Mouse (Mus musculus): ENCODE measurements around the gene Ccl26. TPM values are rescaled to one million over a fixed set of nuclear protein-coding genes. Genes with fewer than 3 reads are reported as not detected.

Ccl26 gene
- total and polyA plus RNA-seq, 2 experiments from 2014 or later = not detected

DNA sequence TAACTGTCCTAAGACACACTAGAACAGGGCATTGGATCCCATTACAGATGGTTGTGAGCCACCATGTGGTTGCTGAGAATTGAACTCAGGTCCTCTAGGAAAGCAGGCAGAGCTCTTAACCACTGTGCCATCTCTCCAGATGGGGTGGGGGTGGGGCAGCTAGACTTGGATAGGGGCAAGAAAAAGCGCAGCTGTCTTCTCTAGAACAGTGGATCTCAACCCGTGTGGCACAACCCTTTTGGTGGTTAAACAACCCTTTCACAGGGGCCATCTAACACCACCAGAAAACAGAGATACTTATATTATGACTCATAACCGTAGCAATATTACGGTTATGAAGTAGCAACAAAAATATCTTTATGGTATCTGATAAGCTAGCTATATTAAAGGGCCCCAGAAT is 24.4 kb upstream of the Ccl26 start:
- Histone ChIP-seq H3K4me2 (ENCODE audit: low read depth, low read length, poor library complexity, severe bottlenecking) (no peak overlapping the region), H3K9ac (replicated peaks; ENCODE audit: low read length, poor library complexity, severe bottlenecking) (no peak overlapping the region), H3K27ac (ENCODE audit: low read depth, low read length) (no peak overlapping the region), H3K4me3 (ENCODE audit: low read depth, low read length) (no peak overlapping the region), H3K27me3 (ENCODE audit: insufficient read depth, low read length) (no peaks in the 10 kb centered on the region), H3K36me3 (ENCODE audit: insufficient read depth, low read length) (no peaks in the 10 kb centered on the region), H3K4me1 (ENCODE audit: insufficient read depth, low read length) (no peaks in the 10 kb centered on the region), H3K9me3 (ENCODE audit: low read length) (0 out of 2 replicates have a peak, but pooled peaks cover 3% of the 10 kb centered on the region)
- DNase-seq (ENCODE audit: low spot score) (no peak), ATAC-seq (ENCODE audit: low FRiP score) (no peak)
- 93% methylated on average over 4 of the region's 4 CpGs for WGBS
- no peak for TF ChIP-seq CTCF (IDR thresholded peaks at IDR 0.05)

DNA sequence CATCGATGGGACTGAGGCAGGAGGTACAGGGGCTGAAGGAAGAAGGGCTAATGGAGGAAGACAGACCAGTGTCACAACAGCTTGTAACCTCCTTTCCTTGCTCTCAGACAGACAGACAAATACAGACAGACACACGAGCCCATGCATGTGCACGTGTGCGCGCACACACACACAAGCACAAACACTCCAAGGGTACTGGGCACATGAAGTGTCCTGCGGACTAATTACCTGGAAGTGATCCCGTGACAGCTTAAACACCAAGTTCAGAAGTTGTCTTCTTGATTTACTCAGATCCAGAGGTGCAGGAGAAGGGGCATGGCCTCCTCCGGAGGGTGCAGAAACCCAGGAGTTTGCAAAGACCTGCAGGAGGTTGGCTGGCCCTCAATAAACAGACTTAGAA is 22.3 kb upstream of the Ccl26 start:
- H3K9me3 ChIP-seq (ENCODE audit: low read length) = no peaks in the 10 kb centered on the region
- no peak overlapping the region for H3K4me2 ChIP-seq (ENCODE audit: low read depth, low read length, poor library complexity, severe bottlenecking)
- no peak for TF ChIP-seq CTCF (IDR thresholded peaks at IDR 0.05)
- H3K36me3 ChIP-seq (ENCODE audit: insufficient read depth, low read length) = no peaks in the 10 kb centered on the region
- 88% methylated on average over 8 of the region's 8 CpGs for WGBS
- H3K9ac ChIP-seq (replicated peaks; ENCODE audit: low read length, poor library complexity, severe bottlenecking) = no peak overlapping the region
- DNase-seq (ENCODE audit: low spot score) (no peak), ATAC-seq (ENCODE audit: low FRiP score) (no peak)
- H3K27ac ChIP-seq (ENCODE audit: low read depth, low read length) = no peak overlapping the region
- H3K4me3 ChIP-seq (ENCODE audit: low read depth, low read length) = no peak overlapping the region
- no peaks in the 10 kb centered on the region for H3K4me1 ChIP-seq (ENCODE audit: insufficient read depth, low read length)
- no peaks in the 10 kb centered on the region for H3K27me3 ChIP-seq (ENCODE audit: insufficient read depth, low read length)

DNA sequence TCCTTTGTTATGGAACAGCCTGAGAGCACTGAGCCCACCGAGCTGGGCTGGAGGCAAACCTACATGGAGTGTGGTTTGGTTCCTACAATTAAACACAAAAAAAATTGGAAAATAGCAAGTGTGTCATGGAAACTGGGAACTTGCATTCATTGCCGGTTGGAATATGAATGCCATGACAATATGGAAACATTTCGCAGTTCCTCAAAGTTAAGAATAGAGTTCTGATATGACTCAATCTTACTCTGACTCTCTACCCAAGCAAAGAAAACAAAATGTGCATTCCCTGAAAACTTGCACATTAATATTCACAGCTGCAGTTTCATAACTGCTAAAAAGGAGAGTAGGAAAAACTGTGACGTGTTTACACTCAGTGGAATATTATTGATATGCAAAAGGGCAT is 19.0 kb upstream of the Ccl26 start:
- H3K4me2 ChIP-seq (ENCODE audit: low read depth, low read length, poor library complexity, severe bottlenecking) = no peak overlapping the region
- no peak overlapping the region for H3K4me3 ChIP-seq (ENCODE audit: low read depth, low read length)
- 86% methylated on average over 4 of the region's 4 CpGs for WGBS
- H3K9me3 ChIP-seq (ENCODE audit: low read length) = no peaks in the 10 kb centered on the region
- no peaks in the 10 kb centered on the region for H3K36me3 ChIP-seq (ENCODE audit: insufficient read depth, low read length)
- no peak overlapping the region for H3K27ac ChIP-seq (ENCODE audit: low read depth, low read length)
- no peak overlapping the region for H3K9ac ChIP-seq (replicated peaks; ENCODE audit: low read length, poor library complexity, severe bottlenecking)
- no peak for TF ChIP-seq CTCF (IDR thresholded peaks at IDR 0.05)
- H3K4me1 ChIP-seq (ENCODE audit: insufficient read depth, low read length) = no peaks in the 10 kb centered on the region
- no peaks in the 10 kb centered on the region for H3K27me3 ChIP-seq (ENCODE audit: insufficient read depth, low read length)
- no peak for ATAC-seq (ENCODE audit: low FRiP score)
- DNase-seq (ENCODE audit: low spot score) = no peak

DNA sequence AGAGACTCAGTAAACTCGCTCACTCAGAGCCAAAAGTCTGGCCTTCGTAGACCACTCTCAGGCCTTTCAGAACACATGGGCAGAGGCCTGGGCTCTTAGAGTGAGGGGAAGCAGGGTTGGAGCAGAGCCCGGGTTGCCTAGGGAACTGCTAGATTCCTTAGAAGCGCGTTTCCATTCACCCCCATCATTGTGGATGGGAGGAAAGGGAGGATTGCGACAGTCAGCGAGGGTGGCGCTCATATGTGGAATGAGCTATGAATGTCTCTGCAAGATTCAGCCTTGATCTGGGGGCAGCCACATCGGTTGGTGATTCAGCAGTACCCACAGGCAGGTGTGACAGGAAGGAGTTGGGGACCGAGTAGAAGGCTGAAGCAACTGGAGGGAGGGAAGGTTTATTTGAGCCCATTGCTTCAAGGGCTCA is 16.0 kb upstream of the Ccl26 start:
- no peak for TF ChIP-seq CTCF (IDR thresholded peaks at IDR 0.05)
- no peak for ATAC-seq (ENCODE audit: low FRiP score)
- Histone ChIP-seq H3K4me3 (ENCODE audit: low read depth, low read length) (no peak overlapping the region), H3K4me2 (ENCODE audit: low read depth, low read length, poor library complexity, severe bottlenecking) (no peak overlapping the region), H3K9me3 (ENCODE audit: low read length) (no peaks in the 10 kb centered on the region), H3K27me3 (ENCODE audit: insufficient read depth, low read length) (no peaks in the 10 kb centered on the region), H3K36me3 (ENCODE audit: insufficient read depth, low read length) (no peaks in the 10 kb centered on the region), H3K9ac (replicated peaks; ENCODE audit: low read length, poor library complexity, severe bottlenecking) (no peak overlapping the region), H3K27ac (ENCODE audit: low read depth, low read length) (no peak overlapping the region), H3K4me1 (ENCODE audit: insufficient read depth, low read length) (no peaks in the 10 kb centered on the region)
- 68% methylated on average over 10 of the region's 10 CpGs for WGBS
- peak; percentile 79 for DNase-seq (ENCODE audit: low spot score)

DNA sequence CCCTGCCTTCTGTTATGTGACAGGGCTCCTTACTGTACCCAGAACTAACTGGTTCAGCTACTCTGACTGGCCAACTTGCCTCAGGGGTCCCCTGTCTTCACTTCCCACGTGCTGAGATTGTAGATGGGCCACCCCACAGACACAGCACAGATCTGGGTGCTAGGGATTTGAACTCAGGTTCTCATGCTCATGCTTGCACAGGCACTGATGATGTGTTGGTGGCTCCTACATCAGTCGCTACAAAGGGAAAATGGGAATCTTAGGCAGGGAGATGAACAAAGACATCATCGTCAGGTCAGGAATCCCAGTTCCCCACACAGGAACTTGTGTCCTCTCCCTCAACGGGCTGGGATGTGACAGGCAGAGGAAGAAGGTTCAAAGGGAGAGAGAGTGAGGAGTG is 12.7 kb upstream of the Ccl26 start:
- 64% methylated on average over 4 of the region's 4 CpGs for WGBS
- H3K27me3 ChIP-seq (ENCODE audit: insufficient read depth, low read length) = no peaks in the 10 kb centered on the region
- H3K36me3 ChIP-seq (ENCODE audit: insufficient read depth, low read length) = no peaks in the 10 kb centered on the region
- H3K4me3 ChIP-seq (ENCODE audit: low read depth, low read length) = no peak overlapping the region
- TF ChIP-seq CTCF (IDR thresholded peaks at IDR 0.05) = no peak
- H3K4me2 ChIP-seq (ENCODE audit: low read depth, low read length, poor library complexity, severe bottlenecking) = no peak overlapping the region
- no peak overlapping the region for H3K27ac ChIP-seq (ENCODE audit: low read depth, low read length)
- H3K4me1 ChIP-seq (ENCODE audit: insufficient read depth, low read length) = no peaks in the 10 kb centered on the region
- H3K9ac ChIP-seq (replicated peaks; ENCODE audit: low read length, poor library complexity, severe bottlenecking) = no peak overlapping the region
- H3K9me3 ChIP-seq (ENCODE audit: low read length) = no peaks in the 10 kb centered on the region
- ATAC-seq (ENCODE audit: low FRiP score) (no peak), DNase-seq (ENCODE audit: low spot score) (no peak)

DNA sequence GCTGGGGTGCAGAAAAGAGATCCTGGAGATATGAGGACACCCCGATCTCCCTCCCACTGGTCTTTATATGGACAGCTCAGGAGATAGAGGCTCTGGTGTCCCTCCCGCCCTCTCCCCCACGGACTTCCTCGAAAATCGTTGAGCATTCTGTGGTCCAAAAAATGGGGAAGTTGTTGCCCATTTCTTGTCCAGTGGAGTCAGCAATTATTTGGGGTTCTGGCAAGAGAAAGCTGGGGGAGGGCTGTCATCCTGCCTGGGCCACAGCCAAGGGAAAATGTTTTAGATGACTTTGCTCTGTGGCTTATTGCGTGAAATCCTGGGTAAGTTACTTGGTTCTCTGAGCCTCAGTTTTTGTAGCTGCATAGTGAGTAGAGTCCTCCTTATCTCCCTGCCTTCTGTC is 9.6 kb upstream of the Ccl26 start, which contains the start of gene Ccl24:
Gene Ccl24 (minus strand): TSS at position 44 of the 400 bp plus-strand sequence.
- Histone ChIP-seq H3K4me2 (ENCODE audit: low read depth, low read length, poor library complexity, severe bottlenecking) (no peak within 1 kb of the TSS), H3K27me3 (ENCODE audit: insufficient read depth, low read length) (no peaks in the 10 kb centered on the region), H3K9ac (replicated peaks; ENCODE audit: low read length, poor library complexity, severe bottlenecking) (no peak within 1 kb of the TSS), H3K27ac (ENCODE audit: low read depth, low read length) (no peak within 1 kb of the TSS), H3K9me3 (ENCODE audit: low read length) (no peaks in the 10 kb centered on the region), H3K4me1 (ENCODE audit: insufficient read depth, low read length) (no peaks in the 10 kb centered on the region), H3K4me3 (ENCODE audit: low read depth, low read length) (no peak within 1 kb of the TSS), H3K36me3 (ENCODE audit: insufficient read depth, low read length) (no peaks in the 10 kb centered on the region)
- TF ChIP-seq CTCF (IDR thresholded peaks at IDR 0.05) = no peak
- 97% methylated on average over 6 of the region's 6 CpGs for WGBS
- DNase-seq (ENCODE audit: low spot score) (no peak), ATAC-seq (ENCODE audit: low FRiP score) (no peak)
